Mouse (Mus musculus) midbrain, embryonic 13.5 days (tissue): ENCODE results near the gene Chrnb1. TPM values are rescaled to one million over a fixed set of nuclear protein-coding genes. Genes with fewer than 3 reads are reported as not detected.

ENCODE experiments used
- ATAC-seq: fragments of 200-750 bp; cut with Nextera tagmentation; 2 replicates; pipeline ENCODE4 v1.8.0; 2017; ENCODE audit warnings: mild to moderate bottlenecking, moderate TSS enrichment, moderate library complexity
- H3K27ac ChIP-seq: fragments of 300-500 bp; sonication (generic); 2 replicates; pipeline ENCODE4 v1.5.1; 2015; ENCODE audit warnings: inconsistent platforms, mild to moderate bottlenecking, moderate library complexity
- H3K27me3 ChIP-seq: fragments of 300-500 bp; sonication (generic); 2 replicates; pipeline ENCODE4 v1.6.1; 2015; ENCODE audit warnings: mild to moderate bottlenecking, inconsistent platforms
- H3K36me3 ChIP-seq: fragments of 300-500 bp; sonication (generic); 2 replicates; pipeline ENCODE4 v1.6.1; 2015; ENCODE audit warnings: mild to moderate bottlenecking, inconsistent platforms
- H3K4me1 ChIP-seq: fragments of 300-500 bp; sonication (generic); replicated peaks from 2 replicates; pipeline ENCODE4 v1.6.1; 2015; ENCODE audit warnings: inconsistent platforms
- H3K4me2 ChIP-seq: fragments of 300-500 bp; sonication (generic); replicated peaks from 2 replicates; pipeline ENCODE4 v1.6.1; 2015; ENCODE audit warnings: moderate library complexity, mild to moderate bottlenecking, inconsistent platforms
- H3K4me3 ChIP-seq: fragments of 300-500 bp; sonication (generic); replicated peaks from 2 replicates; pipeline ENCODE4 v1.5.1; 2015; ENCODE audit warnings: mild to moderate bottlenecking, inconsistent platforms
- H3K9ac ChIP-seq: fragments of 300-500 bp; sonication (generic); replicated peaks from 2 replicates; pipeline ENCODE4 v1.6.1; 2015; ENCODE audit warnings: mild to moderate bottlenecking, inconsistent platforms
- H3K9me3 ChIP-seq: fragments of 300-500 bp; sonication (generic); 2 replicates; pipeline ENCODE4 v1.6.1; 2016; ENCODE audit warnings: mild to moderate bottlenecking, inconsistent platforms
- WGBS: fragments of 180-500 bp; shearing (Covaris S2); methylation state at CpG from one replicate; pipeline ENCODE4 v1.1.7; 2015; 5-methylcytosine and 5-hydroxymethylcytosine counted together
- polyA plus RNA-seq: library from polyadenylated mRNA; unstranded; fragments of >200 nt; fragmentation: Nextera tagmentation; extraction: Ambion mirVana; gene quantifications from 2 replicates; pipeline ENCODE4 v1.2.1, GENCODE M21; 2015

Chrnb1 gene
- polyA plus RNA-seq, 1 experiment from 2014 or later, result 0.83 TPM

DNA sequence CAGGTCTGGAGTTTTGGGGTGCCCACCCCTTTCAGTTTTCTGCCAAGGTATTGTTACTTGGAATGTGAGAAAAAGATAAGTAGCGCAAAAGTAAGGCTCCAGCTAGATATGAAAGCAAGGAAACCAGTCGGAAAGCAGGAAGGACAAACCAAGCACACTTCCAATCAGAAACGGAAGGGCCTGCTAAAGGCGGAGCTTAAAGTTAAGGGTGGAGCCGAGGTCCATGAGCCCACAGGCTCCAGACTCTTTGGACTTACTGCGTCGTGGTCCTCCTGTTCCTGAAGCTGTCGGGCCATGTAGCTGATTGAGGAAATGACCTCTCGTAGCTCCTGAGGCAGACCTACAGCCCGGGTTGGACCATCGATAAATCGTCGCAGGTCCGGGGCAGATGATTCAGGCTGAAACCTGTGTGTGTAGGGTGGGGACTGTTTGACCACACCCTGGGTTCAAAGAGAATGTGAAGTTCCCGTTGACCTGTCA, 10.9 kb downstream of the Chrnb1 start:
- 47% methylated on average over 15 of the region's 15 CpGs for WGBS
- H3K36me3 ChIP-seq, result no peaks in the 10 kb centered on the region
- no peak overlapping the region for H3K4me3 ChIP-seq
- 0 out of 2 replicates have a peak overlapping the region, but pooled peaks have one; percentile 9 for H3K4me2 ChIP-seq
- no peak for ATAC-seq
- H3K27me3 ChIP-seq, result 0 out of 2 replicates have a peak, but pooled peaks cover 3% of the 10 kb centered on the region
- H3K9me3 ChIP-seq, result no peaks in the 10 kb centered on the region
- H3K4me1 ChIP-seq, result no peaks in the 10 kb centered on the region
- no peak overlapping the region for H3K27ac ChIP-seq
- H3K9ac ChIP-seq, result no peak overlapping the region

DNA sequence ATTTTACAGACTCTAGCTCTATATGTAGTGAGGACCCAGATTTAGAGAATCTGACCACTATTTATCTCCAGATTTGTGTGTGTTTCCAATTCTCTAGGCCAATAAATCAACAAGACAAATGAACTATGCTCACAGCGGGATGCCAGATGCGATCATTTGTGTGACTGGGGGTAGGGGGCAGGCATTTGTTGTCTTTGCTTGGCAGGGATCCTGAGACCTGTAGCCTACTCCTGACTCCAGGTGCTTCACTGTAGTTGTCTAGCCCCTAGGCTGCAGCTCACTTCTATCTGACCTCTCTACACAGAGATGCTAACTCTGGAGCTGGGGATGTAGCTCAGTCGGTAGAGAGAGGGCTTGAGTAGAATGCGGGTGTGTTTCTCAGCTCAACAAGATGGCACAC, 13.9 kb downstream of the Chrnb1 start:
- Histone ChIP-seq H3K36me3 (peaks cover 12% of the 10 kb centered on the region), H3K4me3 (no peak overlapping the region), H3K4me1 (0 out of 2 replicates have a peak, but pooled peaks cover 5% of the 10 kb centered on the region), H3K27ac (no peak overlapping the region), H3K27me3 (peaks cover 3% of the 10 kb centered on the region; the same call in 1 of the 2 replicates), H3K4me2 (no peak overlapping the region), H3K9me3 (no peaks in the 10 kb centered on the region), H3K9ac (no peak overlapping the region)
- WGBS, result 48% methylated on average over 4 of the region's 4 CpGs
- ATAC-seq, result no peak

DNA sequence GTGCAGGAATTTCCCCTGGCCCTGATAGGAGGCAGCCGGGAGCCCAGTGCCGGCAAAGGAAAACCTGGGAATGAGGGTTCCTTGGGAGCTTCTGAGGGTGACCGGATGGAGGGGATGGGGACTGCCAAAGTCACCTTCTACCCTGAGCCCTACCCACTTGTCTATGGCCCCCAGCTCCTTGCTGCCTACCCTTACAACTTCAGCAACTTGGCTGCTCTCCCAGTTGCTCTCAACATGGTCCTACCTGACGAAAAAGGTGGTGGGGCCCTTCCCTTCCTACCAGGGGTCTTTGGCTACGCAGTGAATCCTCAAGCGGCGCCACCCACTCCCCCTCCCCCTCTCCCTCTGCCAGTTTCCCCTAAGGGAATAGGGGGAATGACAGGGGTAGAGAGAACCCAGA, 16.8 kb downstream of the Chrnb1 start:
- H3K9ac ChIP-seq, result no peak overlapping the region
- peaks cover 25% of the 10 kb centered on the region for H3K36me3 ChIP-seq
- H3K27ac ChIP-seq, result no peak overlapping the region
- H3K4me3 ChIP-seq, result no peak overlapping the region
- 51% methylated on average over 7 of the region's 7 CpGs for WGBS
- ATAC-seq, result no peak
- no peaks in the 10 kb centered on the region for H3K9me3 ChIP-seq
- H3K4me1 ChIP-seq, result 0 out of 2 replicates have a peak, but pooled peaks cover 5% of the 10 kb centered on the region
- H3K27me3 ChIP-seq, result peaks cover 3% of the 10 kb centered on the region; the same call in 1 of the 2 replicates
- no peak overlapping the region for H3K4me2 ChIP-seq

DNA sequence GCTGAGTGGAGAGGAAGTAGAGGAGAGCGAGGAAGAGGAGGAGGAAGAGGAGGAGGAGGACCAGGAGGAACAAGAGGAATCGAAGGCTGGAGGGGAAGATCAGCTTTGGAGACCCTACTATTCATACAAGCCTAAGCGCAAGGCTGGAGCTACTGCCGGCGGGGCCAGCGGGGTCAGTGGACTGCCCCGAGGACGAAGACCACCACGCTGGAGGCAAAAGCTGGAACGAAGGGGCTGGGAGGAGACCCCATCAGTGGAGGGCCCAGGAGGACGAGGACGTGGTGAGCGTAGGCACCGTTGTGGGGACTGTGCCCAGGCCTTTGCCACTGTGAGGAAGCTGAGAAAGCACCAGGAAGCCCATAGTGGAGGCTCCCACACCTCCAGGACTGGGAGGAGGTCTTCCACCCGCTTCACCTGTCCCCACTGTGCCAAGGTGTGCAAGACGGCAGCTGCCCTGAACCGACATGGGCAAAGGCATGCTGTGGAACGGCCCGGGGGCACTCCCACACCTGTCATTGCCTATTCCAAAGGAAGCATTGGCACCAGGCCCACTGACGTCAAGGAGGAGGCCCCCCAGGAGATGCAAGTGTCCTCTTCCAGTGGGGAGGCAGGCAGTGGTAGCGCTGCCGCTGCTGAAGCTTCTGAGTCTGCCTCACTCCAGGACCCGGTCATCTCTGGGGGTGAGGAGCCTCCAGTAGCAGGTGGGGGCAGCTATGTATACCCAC, 17.3 kb downstream of the Chrnb1 start:
- peaks cover 25% of the 10 kb centered on the region for H3K36me3 ChIP-seq
- H3K27me3 ChIP-seq, result peaks cover 3% of the 10 kb centered on the region; the same call in 1 of the 2 replicates
- ATAC-seq, result no peak
- H3K27ac ChIP-seq, result no peak overlapping the region
- H3K4me1 ChIP-seq, result 0 out of 2 replicates have a peak, but pooled peaks cover 5% of the 10 kb centered on the region
- WGBS, result 71% methylated on average over 23 of the region's 23 CpGs
- no peak overlapping the region for H3K4me3 ChIP-seq
- no peak overlapping the region for H3K9ac ChIP-seq
- H3K4me2 ChIP-seq, result no peak overlapping the region
- H3K9me3 ChIP-seq, result no peaks in the 10 kb centered on the region

DNA sequence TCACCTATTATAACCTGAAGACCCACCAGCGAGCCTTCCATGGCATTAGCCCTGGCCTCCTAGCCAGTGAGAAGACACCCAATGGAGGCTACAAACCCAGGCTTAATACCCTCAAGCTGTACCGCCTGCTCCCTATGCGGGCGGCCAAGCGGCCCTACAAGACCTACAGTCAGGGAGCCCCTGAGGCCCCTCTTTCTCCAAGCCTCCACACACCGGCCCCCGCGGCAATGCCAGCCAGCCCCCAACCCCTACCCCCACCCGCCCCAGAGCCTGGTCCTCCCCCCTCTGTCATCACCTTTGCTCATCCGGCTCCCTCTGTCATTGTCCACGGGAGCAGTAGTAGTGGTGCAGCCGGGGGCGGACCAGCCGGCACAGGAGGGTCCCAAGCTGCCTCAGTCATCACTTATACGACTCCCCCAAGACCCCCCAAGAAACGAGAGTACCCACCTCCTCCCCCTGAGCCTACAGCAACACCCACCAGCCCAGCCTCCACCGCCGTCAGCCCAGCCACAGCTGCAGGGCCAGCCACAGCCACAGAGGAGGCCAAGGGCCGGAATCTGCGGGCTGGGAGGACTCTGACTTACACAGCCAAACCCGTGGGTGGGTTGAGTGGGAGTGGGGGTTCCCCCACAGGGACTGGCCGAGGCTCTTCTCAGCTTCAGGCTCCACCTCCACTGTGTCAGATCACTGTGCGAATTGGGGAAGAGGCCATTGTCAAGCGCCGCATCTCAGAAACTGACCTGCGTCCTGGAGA, 18.1 kb downstream of the Chrnb1 start:
- Histone ChIP-seq H3K27ac (no peak overlapping the region), H3K4me1 (0 out of 2 replicates have a peak, but pooled peaks cover 5% of the 10 kb centered on the region), H3K36me3 (peaks cover 25% of the 10 kb centered on the region), H3K4me3 (no peak overlapping the region), H3K27me3 (peaks cover 3% of the 10 kb centered on the region; the same call in 1 of the 2 replicates), H3K9ac (no peak overlapping the region), H3K4me2 (no peak overlapping the region), H3K9me3 (no peaks in the 10 kb centered on the region)
- ATAC-seq, result no peak
- 66% methylated on average over 26 of the region's 26 CpGs for WGBS

DNA sequence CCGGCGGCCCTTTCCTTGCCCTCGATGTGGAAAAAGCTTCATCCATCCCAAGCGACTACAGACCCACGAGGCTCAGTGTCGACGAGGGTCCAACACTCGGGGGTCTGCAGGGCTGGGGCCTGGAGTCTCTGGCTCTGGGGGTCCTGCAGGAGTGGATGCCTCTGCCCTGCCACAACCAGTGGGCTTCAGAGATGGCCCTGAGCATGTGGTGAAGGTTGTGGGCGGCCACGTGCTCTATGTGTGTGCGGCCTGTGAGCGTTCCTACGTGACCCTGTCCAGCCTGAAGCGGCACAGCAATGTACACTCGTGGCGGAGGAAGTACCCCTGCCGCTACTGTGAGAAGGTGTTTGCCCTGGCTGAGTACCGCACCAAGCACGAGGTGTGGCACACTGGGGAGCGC, 19.3 kb downstream of the Chrnb1 start:
- no peak overlapping the region for H3K4me3 ChIP-seq
- H3K9me3 ChIP-seq, result no peaks in the 10 kb centered on the region
- ATAC-seq, result no peak
- H3K4me2 ChIP-seq, result no peak overlapping the region
- 87% methylated on average over 20 of the region's 20 CpGs for WGBS
- peak overlapping the region; percentile 28; the same call in 1 of the 2 replicates for H3K9ac ChIP-seq
- no peaks in the 10 kb centered on the region; the same call in 1 of the 2 replicates for H3K27me3 ChIP-seq
- H3K27ac ChIP-seq, result no peak overlapping the region
- peaks cover 25% of the 10 kb centered on the region for H3K36me3 ChIP-seq
- H3K4me1 ChIP-seq, result 0 out of 2 replicates have a peak, but pooled peaks cover 5% of the 10 kb centered on the region

DNA sequence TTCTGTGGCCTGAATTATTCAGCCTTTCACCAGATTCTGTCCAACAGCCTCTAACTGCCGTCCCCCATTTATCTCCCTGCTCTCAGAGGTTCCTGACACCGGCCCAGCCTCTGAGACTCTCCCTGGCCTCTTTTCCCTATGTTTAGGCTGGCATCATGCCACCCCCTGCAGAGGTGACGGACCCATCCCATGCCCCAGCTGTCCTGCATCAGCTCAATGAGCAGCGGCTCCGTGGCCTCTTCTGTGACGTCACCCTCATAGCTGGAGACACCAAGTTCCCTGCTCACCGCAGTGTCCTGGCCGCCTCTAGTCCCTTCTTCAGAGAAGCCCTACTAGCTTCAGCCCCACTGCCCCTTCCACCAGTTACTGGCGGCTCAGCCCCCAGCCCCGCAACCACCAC, 20.0 kb downstream of the Chrnb1 start:
- Histone ChIP-seq H3K4me2 (no peak overlapping the region), H3K9ac (no peak overlapping the region), H3K27ac (no peak overlapping the region), H3K27me3 (no peaks in the 10 kb centered on the region; the same call in 1 of the 2 replicates), H3K36me3 (peaks cover 25% of the 10 kb centered on the region), H3K4me1 (0 out of 2 replicates have a peak, but pooled peaks cover 5% of the 10 kb centered on the region), H3K9me3 (no peaks in the 10 kb centered on the region), H3K4me3 (no peak overlapping the region)
- ATAC-seq, result no peak
- 74% methylated on average over 10 of the region's 10 CpGs for whole genome bisulfite sequencing

DNA sequence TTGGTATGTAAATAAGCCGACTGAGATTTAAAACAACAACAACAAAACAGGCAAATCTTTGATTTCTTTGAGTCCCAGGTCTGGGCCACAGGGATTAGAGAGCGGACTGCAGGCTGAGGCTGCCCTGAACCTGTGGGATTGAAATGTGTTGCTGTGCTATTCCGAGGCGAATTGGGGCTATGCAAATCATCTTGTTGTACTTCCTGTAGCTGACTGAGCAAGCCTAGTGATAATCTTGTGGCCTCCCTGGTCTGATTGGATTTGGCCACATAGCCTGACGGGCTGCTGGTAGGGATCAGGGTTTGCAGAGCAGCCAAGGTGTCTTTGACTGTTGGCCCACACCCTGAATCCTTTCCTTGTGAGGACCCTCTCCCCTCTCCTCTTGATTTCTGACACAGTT, 20.8 kb downstream of the Chrnb1 start:
- Histone ChIP-seq H3K36me3 (peaks cover 25% of the 10 kb centered on the region), H3K9me3 (no peaks in the 10 kb centered on the region), H3K4me3 (no peak overlapping the region), H3K27me3 (no peaks in the 10 kb centered on the region; the same call in 1 of the 2 replicates), H3K9ac (no peak overlapping the region), H3K27ac (no peak overlapping the region), H3K4me2 (no peak overlapping the region), H3K4me1 (0 out of 2 replicates have a peak, but pooled peaks cover 5% of the 10 kb centered on the region)
- ATAC-seq, result no peak
- 53% methylated on average over 5 of the region's 5 CpGs for WGBS

DNA sequence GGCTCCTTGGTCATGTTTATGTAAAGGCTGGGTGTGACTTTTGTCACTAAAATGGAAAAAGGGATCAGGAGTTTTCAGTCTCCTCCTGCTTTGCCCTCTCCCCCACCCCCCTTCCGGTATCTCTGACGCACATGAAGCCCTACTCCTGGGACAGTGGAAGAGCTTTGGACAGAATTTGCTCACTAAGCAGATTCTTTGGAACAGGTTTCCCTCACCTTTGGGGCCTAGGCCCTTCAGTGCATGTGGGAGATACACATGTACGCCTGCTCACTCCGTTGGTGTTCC, 28.2 kb downstream of the Chrnb1 start:
- 0 out of 2 replicates have a peak overlapping the region, but pooled peaks have one; percentile 30 for H3K27ac ChIP-seq
- no peak for ATAC-seq
- peak overlapping the region; percentile 84 for H3K4me3 ChIP-seq
- H3K4me2 ChIP-seq, result peak overlapping the region; percentile 76; the same call in 1 of the 2 replicates
- no peaks in the 10 kb centered on the region for H3K36me3 ChIP-seq
- no peaks in the 10 kb centered on the region for H3K9me3 ChIP-seq
- H3K9ac ChIP-seq, result peak overlapping the region; percentile 96; the same call in 1 of the 2 replicates
- peaks cover 24% of the 10 kb centered on the region for H3K4me1 ChIP-seq
- H3K27me3 ChIP-seq, result 0 out of 2 replicates have a peak, but pooled peaks cover 5% of the 10 kb centered on the region
- 65% methylated on average over 4 of the region's 4 CpGs for WGBS

DNA sequence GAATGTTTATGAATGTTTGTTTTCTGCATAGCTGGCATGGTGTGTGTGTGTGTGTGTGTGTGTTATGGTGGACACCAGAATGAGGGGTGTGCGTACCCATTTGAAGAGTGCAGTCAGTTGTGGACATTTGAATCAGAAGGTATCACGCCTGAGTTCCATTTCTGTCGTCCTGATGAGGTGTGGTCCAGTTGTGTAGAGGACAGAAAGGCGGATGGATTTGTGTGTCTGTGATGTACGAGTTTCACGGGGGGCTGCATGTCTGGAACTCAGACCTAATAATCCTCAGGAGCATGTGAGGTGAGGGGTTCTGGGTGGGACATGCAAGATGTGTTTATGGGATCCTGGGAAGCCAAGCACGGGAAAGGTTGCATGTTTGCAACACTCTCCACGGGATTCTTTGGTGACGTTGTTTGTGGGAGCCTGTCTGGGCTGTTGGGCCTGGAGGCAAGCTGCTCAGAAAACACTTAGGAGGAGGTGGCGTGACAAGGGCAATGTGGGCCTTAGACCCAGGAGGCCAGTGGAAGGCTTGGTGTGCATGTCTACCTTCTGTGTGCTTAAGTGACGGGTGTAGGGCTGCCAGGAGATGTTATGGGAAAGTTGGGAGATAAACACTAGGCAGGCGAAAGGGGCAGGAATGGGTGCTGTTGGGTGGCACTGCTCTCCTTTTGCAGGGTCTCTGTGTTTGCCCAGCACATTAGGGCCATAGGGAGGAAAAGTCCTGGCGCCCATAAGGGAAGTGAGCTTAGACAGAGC, 28.7 kb downstream of the Chrnb1 start:
- Histone ChIP-seq H3K4me3 (peak overlapping the region; percentile 84), H3K9ac (peak overlapping the region; percentile 96), H3K4me2 (peak overlapping the region; percentile 76), H3K27ac (peak overlapping the region; percentile 84; the same call in 1 of the 2 replicates), H3K9me3 (no peaks in the 10 kb centered on the region), H3K36me3 (no peaks in the 10 kb centered on the region), H3K27me3 (0 out of 2 replicates have a peak, but pooled peaks cover 5% of the 10 kb centered on the region), H3K4me1 (peaks cover 24% of the 10 kb centered on the region)
- WGBS, result 67% methylated on average over 13 of the region's 13 CpGs
- peak; percentile 21 for ATAC-seq

DNA sequence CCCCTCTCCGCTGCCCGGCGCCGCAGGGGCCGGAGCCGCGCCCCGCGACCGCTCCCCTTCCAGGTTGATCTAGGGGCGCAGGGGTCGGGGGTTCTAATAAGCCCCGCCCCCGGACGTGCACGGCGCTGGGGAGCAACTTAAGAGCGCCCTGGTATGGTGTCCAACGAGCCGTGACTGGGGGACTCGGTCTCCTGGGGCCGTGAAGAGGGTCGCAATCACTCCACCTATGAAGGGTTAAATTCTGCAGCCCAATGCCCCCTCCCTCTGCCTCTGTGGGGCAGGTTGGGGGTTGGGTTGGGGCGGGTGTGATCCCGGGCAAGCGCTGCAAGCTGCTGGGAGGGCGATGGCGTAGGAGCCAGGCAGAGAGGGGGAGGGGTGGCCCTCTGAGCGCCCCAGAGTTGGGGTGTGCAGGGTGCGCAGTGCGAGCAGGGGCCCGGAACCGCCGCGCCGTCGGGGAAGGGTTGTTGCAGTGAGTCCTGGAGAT, 29.6 kb downstream of the Chrnb1 start:
- H3K9me3 ChIP-seq, result no peaks in the 10 kb centered on the region
- no peaks in the 10 kb centered on the region for H3K36me3 ChIP-seq
- H3K27ac ChIP-seq, result peak overlapping the region; percentile 84
- ATAC-seq, result peak; percentile 85
- WGBS, result 1% methylated on average over 37 of the region's 37 CpGs
- peaks cover 25% of the 10 kb centered on the region for H3K4me1 ChIP-seq
- H3K4me2 ChIP-seq, result peak overlapping the region; percentile 76
- peak overlapping the region; percentile 84 for H3K4me3 ChIP-seq
- H3K9ac ChIP-seq, result peak overlapping the region; percentile 96
- 0 out of 2 replicates have a peak, but pooled peaks cover 5% of the 10 kb centered on the region for H3K27me3 ChIP-seq
